Mouse (Mus musculus) c-Kit-negative CD71-positive TER-119-positive erythroid progenitor cells, embryonic 14.5 days (primary cell): ENCODE results near the gene Gm21366.
"Not testable (repeated sequence)": the region's sequence is repeated elsewhere in the genome, so short reads cannot be mapped to it uniquely, and the experiment has no call there.

Source experiments
- DNase-seq: peaks from one replicate; pipeline ENCODE4 v3.0.0-alpha.2; 2013; ENCODE audit warnings: low read depth, low spot score

Gm21366 gene

DNA sequence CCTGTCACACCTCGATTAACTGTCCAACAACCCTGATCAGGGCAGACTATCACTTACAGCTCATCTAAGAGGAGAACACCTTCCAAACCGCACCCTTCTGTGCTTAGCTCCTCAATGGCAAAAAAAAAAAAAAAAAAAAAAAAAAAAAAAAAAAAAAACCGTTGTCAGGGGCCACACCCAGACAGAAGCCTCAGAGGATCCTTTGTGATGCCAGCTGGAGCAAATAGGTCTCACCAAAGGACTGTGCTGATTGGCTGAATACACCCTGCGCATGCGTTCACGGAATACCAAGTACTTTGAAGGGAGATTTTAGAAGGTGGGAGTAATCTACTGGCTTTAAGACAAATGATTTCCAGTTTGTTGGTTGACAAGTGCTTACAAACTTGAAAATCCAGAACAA lies at the start of gene Gm21366:
Gene Gm21366, minus strand, starts transcription at position 101 of the 400 bp plus-strand sequence.
- DNase-seq, result not testable (repeated sequence)
